Mouse (Mus musculus): ENCODE results near the gene Srpk2. TPM values are rescaled to one million over a fixed set of nuclear protein-coding genes. Genes with fewer than 3 reads are reported as not detected.

Gene Srpk2
- total and polyA plus RNA-seq, 3 experiments = 11.2 to 41.7 (median 16.9) TPM

GRCm38 (mm10) chr5:23587614-23588013, 96.8 kb downstream of the Srpk2 start:
- no peak overlapping the region for H3K9ac ChIP-seq (ENCODE audit: control insufficient read depth, low read depth, low read length, poor library complexity, severe bottlenecking)
- H3K4me3 ChIP-seq (ENCODE audit: control insufficient read depth in 1 of 2, insufficient read depth in 1 of 2, low read depth in 2 of 2, low read length in 2 of 2) = no peak overlapping the region
- no peak overlapping the region for H3K27ac ChIP-seq (ENCODE audit: control insufficient read depth, low read depth, low read length)
- no peaks in the 10 kb centered on the region for H3K27me3 ChIP-seq (ENCODE audit: control insufficient read depth in 1 of 2, insufficient read depth in 2 of 2, low read length in 2 of 2)
- H3K9me3 ChIP-seq (replicated peaks; ENCODE audit: insufficient read depth, low read length) = no peaks in the 10 kb centered on the region
- no peak for TF ChIP-seq CTCF (IDR thresholded peaks at IDR 0.05 in 2 of 3, conservative IDR thresholded peaks at IDR 0.05 in 1 of 3; ENCODE audit: control insufficient read depth in 1 of 3, insufficient read depth in 1 of 3, low read depth in 2 of 3, low read length in 3 of 3, poor library complexity in 1 of 3, severe bottlenecking in 1 of 3)
- TF ChIP-seq RCOR1 (IDR thresholded peaks at IDR 0.05; ENCODE audit: low read depth, low read length) = peak; percentile 53; the same call in 1 of the 2 replicates
- no peak for DNase-seq (ENCODE audit: low read depth, low spot score)
- H3K4me1 ChIP-seq (ENCODE audit: control insufficient read depth in 1 of 2, insufficient read depth in 2 of 2, low read length in 2 of 2) = no peaks in the 10 kb centered on the region
- no peaks in the 10 kb centered on the region for H3K36me3 ChIP-seq (ENCODE audit: control insufficient read depth in 1 of 2, insufficient read depth in 2 of 2, low read length in 2 of 2)
- no peaks in the 10 kb centered on the region for H3K79me2 ChIP-seq (ENCODE audit: control insufficient read depth, insufficient read depth, low read length, poor library complexity)

DNA sequence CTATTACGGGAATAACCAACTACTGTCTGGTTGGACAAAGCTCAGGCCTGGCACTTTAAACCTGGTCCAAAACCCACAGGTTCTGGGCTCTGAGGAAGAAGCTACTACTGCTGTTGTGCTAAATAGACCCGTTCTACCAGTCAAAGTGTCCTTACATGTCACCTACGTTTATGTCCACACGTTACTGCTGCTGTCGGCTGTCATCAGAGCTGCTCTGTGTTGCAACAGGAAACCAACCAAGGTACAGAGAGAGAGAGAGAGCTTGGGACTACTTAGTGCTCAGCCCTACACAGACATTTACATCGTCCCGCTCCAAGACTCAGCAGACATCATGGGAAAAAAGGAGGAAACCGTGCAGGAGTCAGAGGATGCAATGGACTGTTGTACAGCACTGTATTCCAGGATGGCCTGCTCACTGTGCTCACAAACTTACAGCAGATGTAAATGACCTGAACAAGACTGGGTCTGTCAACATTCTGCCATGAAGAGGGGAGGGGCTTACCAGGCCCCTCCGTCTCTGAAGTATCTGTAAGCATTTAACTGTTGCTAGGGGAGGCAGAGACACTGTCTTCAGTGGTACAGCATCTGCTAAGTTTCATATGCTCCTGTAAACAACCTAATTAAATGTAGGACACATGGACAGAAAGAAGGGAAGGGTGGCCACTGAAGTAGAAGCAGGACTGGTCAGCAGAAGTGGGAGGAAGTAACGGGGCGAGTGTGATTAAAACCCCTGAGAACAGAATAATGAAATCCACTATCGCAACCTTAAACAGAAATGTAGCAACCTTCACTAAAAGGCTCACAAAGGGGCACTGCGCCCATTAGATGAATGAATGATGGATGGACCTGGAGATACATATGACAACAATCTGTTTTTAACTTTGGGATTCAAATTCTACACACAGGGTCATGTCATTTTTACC, 97.6 kb downstream of the Srpk2 start:
- Histone ChIP-seq H3K9me3 (replicated peaks; ENCODE audit: insufficient read depth, low read length) (no peaks in the 10 kb centered on the region), H3K79me2 (ENCODE audit: control insufficient read depth, insufficient read depth, low read length, poor library complexity) (no peaks in the 10 kb centered on the region), H3K27ac (ENCODE audit: control insufficient read depth, low read depth, low read length) (no peak overlapping the region), H3K4me1 (ENCODE audit: control insufficient read depth in 1 of 2, insufficient read depth in 2 of 2, low read length in 2 of 2) (peaks cover under 1 to 2% of the 10 kb centered on the region in 2 experiments; a peak in 3 of 4 replicates), H3K9ac (ENCODE audit: control insufficient read depth, low read depth, low read length, poor library complexity, severe bottlenecking) (no peak overlapping the region), H3K27me3 (ENCODE audit: control insufficient read depth in 1 of 2, insufficient read depth in 2 of 2, low read length in 2 of 2) (no peaks in the 10 kb centered on the region), H3K4me3 (ENCODE audit: control insufficient read depth in 1 of 2, insufficient read depth in 1 of 2, low read depth in 2 of 2, low read length in 2 of 2) (no peak overlapping the region), H3K36me3 (ENCODE audit: control insufficient read depth in 1 of 2, insufficient read depth in 2 of 2, low read length in 2 of 2) (peaks cover 0 to 3% of the 10 kb centered on the region in 2 experiments; a peak in 2 of 4 replicates)
- DNase-seq (ENCODE audit: low read depth, low spot score) = no peak
- TF ChIP-seq MXI1 (IDR thresholded peaks at IDR 0.05; ENCODE audit: low read depth, low read length) = no peak
- TF ChIP-seq ZNF384 (IDR thresholded peaks at IDR 0.05; ENCODE audit: low read depth, low read length) = no peak
- no peak for TF ChIP-seq POLR2A (IDR thresholded peaks at IDR 0.05; ENCODE audit: control insufficient read depth in 1 of 2, insufficient read depth in 1 of 2, low read depth in 1 of 2, low read length in 2 of 2, poor library complexity in 1 of 2)
- no peak for TF ChIP-seq MAX (IDR thresholded peaks at IDR 0.05; ENCODE audit: low read length)
- TF ChIP-seq NRF1 (IDR thresholded peaks at IDR 0.05; ENCODE audit: insufficient read depth, low read depth, low read length, poor library complexity, severe bottlenecking) = no peak
- no peak for TF ChIP-seq EP300 (IDR thresholded peaks at IDR 0.05; ENCODE audit: low read depth in 1 of 2, low read length in 2 of 2)
- TF ChIP-seq MEF2A (IDR thresholded peaks at IDR 0.05; ENCODE audit: extremely low read depth, insufficient replicate concordance, low read depth, low read length, poor library complexity, severe bottlenecking) = no peak
- no peak for TF ChIP-seq GABPA (IDR thresholded peaks at IDR 0.05; ENCODE audit: low read depth, low read length)
- no peak for TF ChIP-seq GATA1 (IDR thresholded peaks at IDR 0.05; ENCODE audit: low read depth, low read length)
- TF ChIP-seq BHLHE40 (IDR thresholded peaks at IDR 0.05; ENCODE audit: borderline replicate concordance, low read depth, low read length) = no peak
- no peak for TF ChIP-seq MAZ (IDR thresholded peaks at IDR 0.05; ENCODE audit: low read depth, low read length)
- TF ChIP-seq MYC (IDR thresholded peaks at IDR 0.05; ENCODE audit: low read depth, low read length) = no peak
- TF ChIP-seq USF1 (IDR thresholded peaks at IDR 0.05; ENCODE audit: low read depth, low read length) = no peak
- TF ChIP-seq UBTF (IDR thresholded peaks at IDR 0.05; ENCODE audit: borderline replicate concordance, insufficient read depth, low read depth, low read length) = no peak
- no peak for TF ChIP-seq SMC3 (IDR thresholded peaks at IDR 0.05; ENCODE audit: low read depth, low read length)
- no peak for TF ChIP-seq POLR2AphosphoS2 (IDR thresholded peaks at IDR 0.05; ENCODE audit: low read length)
- TF ChIP-seq ZMIZ1 (IDR thresholded peaks at IDR 0.05; ENCODE audit: low read depth, low read length) = no peak
